Mouse (Mus musculus) MEL (cell line): ENCODE results near the gene Olfr958. TPM values are rescaled to one million over a fixed set of nuclear protein-coding genes. Genes with fewer than 3 reads are reported as not detected.

Source experiments
- polyA plus RNA-seq, 2 experiments: library from polyadenylated mRNA; stranded (reverse) in 1 of 2; unstranded in 1 of 2; fragments of >175 nt in 1 of 2; fragments of >200 nt in 1 of 2; gene quantifications; 2 replicates each; pipeline versions ENCODE4 v1.2.1 to v1.2.4; 2012; ENCODE audit warnings: low replicate concordance in 2 of 2, low read depth in 1 of 2; ENCODE audit not compliant: insufficient read length in 2 of 2, insufficient read depth in 1 of 2, missing spikeins in 1 of 2
- total RNA-seq: library from RNA; depleted of rRNA; stranded (reverse); fragments of 300-350 nt; gene quantifications from 2 replicates; pipeline ENCODE4 v1.2.3, GENCODE M21; 2012; rRNA removed

Olfr958 gene
- total and polyA plus RNA-seq, 3 experiments: not detected

Other genes with a start within 250 kb of the Olfr958 start
- not detected in 2 replicates for gene Olfr948, start 228.0 kb downstream of the Olfr958 start, total RNA-seq
- gene Olfr948, start 228.0 kb downstream of the Olfr958 start, polyA plus RNA-seq: not detected
- not detected in 2 replicates for gene Olfr951, start 166.6 kb downstream of the Olfr958 start, total RNA-seq
- not detected for gene Olfr951, start 166.6 kb downstream of the Olfr958 start, polyA plus RNA-seq
- not detected in 2 replicates for gene Olfr952, start 126.9 kb downstream of the Olfr958 start, total RNA-seq
- not detected for gene Olfr952, start 126.9 kb downstream of the Olfr958 start, polyA plus RNA-seq
- gene Olfr954, start 97.4 kb downstream of the Olfr958 start, total RNA-seq: not detected in 2 replicates
- gene Olfr954, start 97.4 kb downstream of the Olfr958 start, polyA plus RNA-seq: not detected
- gene Olfr955, start 82.1 kb downstream of the Olfr958 start, total RNA-seq: not detected in 2 replicates
- gene Olfr955, start 82.1 kb downstream of the Olfr958 start, polyA plus RNA-seq: not detected
- gene Olfr44, start 60.1 kb downstream of the Olfr958 start, total RNA-seq: not detected in 2 replicates
- not detected for gene Olfr44, start 60.1 kb downstream of the Olfr958 start, polyA plus RNA-seq
- not detected in 2 replicates for gene Olfr957, start 38.2 kb downstream of the Olfr958 start, total RNA-seq
- gene Olfr957, start 38.2 kb downstream of the Olfr958 start, polyA plus RNA-seq: not detected
- not detected in 2 replicates for gene Olfr959, start 21.5 kb upstream of the Olfr958 start, total RNA-seq
- gene Olfr959, start 21.5 kb upstream of the Olfr958 start, polyA plus RNA-seq: not detected
- not detected in 2 replicates for gene AW551984, start 50.3 kb upstream of the Olfr958 start, total RNA-seq
- gene AW551984, start 50.3 kb upstream of the Olfr958 start, polyA plus RNA-seq: not detected
- gene Olfr148, start 56.6 kb upstream of the Olfr958 start, total RNA-seq: not detected in 2 replicates
- gene Olfr148, start 56.6 kb upstream of the Olfr958 start, polyA plus RNA-seq: not detected
- gene Olfr960, start 67.3 kb upstream of the Olfr958 start, total RNA-seq: not detected in 2 replicates
- gene Olfr960, start 67.3 kb upstream of the Olfr958 start, polyA plus RNA-seq: not detected
- not detected in 2 replicates for gene Olfr961, start 91.0 kb upstream of the Olfr958 start, total RNA-seq
- gene Olfr961, start 91.0 kb upstream of the Olfr958 start, polyA plus RNA-seq: not detected
- gene Olfr963, start 113.2 kb upstream of the Olfr958 start, total RNA-seq: not detected in 2 replicates
- gene Olfr963, start 113.2 kb upstream of the Olfr958 start, polyA plus RNA-seq: not detected
- gene Olfr149, start 153.1 kb upstream of the Olfr958 start, total RNA-seq: not detected in 2 replicates
- gene Olfr149, start 153.1 kb upstream of the Olfr958 start, polyA plus RNA-seq: not detected
- not detected in 2 replicates for gene Olfr965, start 157.3 kb upstream of the Olfr958 start, total RNA-seq
- not detected for gene Olfr965, start 157.3 kb upstream of the Olfr958 start, polyA plus RNA-seq
- gene Olfr150, start 176.9 kb upstream of the Olfr958 start, total RNA-seq: not detected in 2 replicates
- not detected for gene Olfr150, start 176.9 kb upstream of the Olfr958 start, polyA plus RNA-seq
- not detected in 2 replicates for gene Olfr967, start 192.2 kb upstream of the Olfr958 start, total RNA-seq
- not detected for gene Olfr967, start 192.2 kb upstream of the Olfr958 start, polyA plus RNA-seq
- gene Olfr968, start 229.2 kb upstream of the Olfr958 start, total RNA-seq: not detected in 2 replicates
- not detected for gene Olfr968, start 229.2 kb upstream of the Olfr958 start, polyA plus RNA-seq
- not detected in 2 replicates for gene Olfr969, start 236.9 kb upstream of the Olfr958 start, total RNA-seq
- gene Olfr969, start 236.9 kb upstream of the Olfr958 start, polyA plus RNA-seq: not detected